Mouse (Mus musculus): ENCODE data around the gene Ube2cbp.

GRCm38 (mm10) chr9:86499083-86499482 lies 34.3 kb upstream of the Ube2cbp start:
- TF ChIP-seq POLR2A (IDR thresholded peaks at IDR 0.05; ENCODE audit: extremely low read depth, insufficient read depth, low read length) (no peak), CTCF (IDR thresholded peaks at IDR 0.05; ENCODE audit: extremely low read depth, insufficient read depth, low read length) (no peak)
